Mouse (Mus musculus) heart, postnatal 0 days (tissue): ENCODE measurements around the gene Ptpn1. TPM values are rescaled to one million over a fixed set of nuclear protein-coding genes. Genes with fewer than 3 reads are reported as not detected.
A peak's percentile ranks its signal among the peaks of the same experiment; 100 is the strongest.

ENCODE experiments used
- ATAC-seq: fragments of 200-750 bp; cut with Nextera tagmentation; 2 replicates; pipeline ENCODE4 v1.8.0; 2017; ENCODE audit warnings: low read depth, moderate number of reproducible peaks, moderate library complexity; ENCODE audit not compliant: insufficient read depth
- DNase-seq: peaks from one replicate; pipeline ENCODE4 v3.0.0-alpha.2; 2016; ENCODE audit warnings: low spot score
- H3K27ac ChIP-seq: fragments of 300-500 bp; sonication (generic); 2 replicates; pipeline ENCODE4 v1.5.1; 2014; ENCODE audit warnings: low read depth, mild to moderate bottlenecking
- H3K27me3 ChIP-seq: fragments of 300-500 bp; sonication (generic); 2 replicates; pipeline ENCODE4 v1.6.1; 2014; ENCODE audit warnings: low read length, mixed read lengths; ENCODE audit not compliant: control insufficient read depth, insufficient read depth
- H3K36me3 ChIP-seq: fragments of 300-500 bp; sonication (generic); replicated peaks from 2 replicates; pipeline ENCODE4 v1.6.1; 2014; ENCODE audit warnings: low read length, mixed read lengths; ENCODE audit not compliant: control insufficient read depth, insufficient read depth
- H3K4me1 ChIP-seq: fragments of 300-500 bp; sonication (generic); 2 replicates; pipeline ENCODE4 v1.6.1; 2014; ENCODE audit warnings: antibody characterized with exemption; ENCODE audit not compliant: control insufficient read depth, insufficient read depth
- H3K4me2 ChIP-seq: fragments of 300-500 bp; sonication (generic); 2 replicates; pipeline ENCODE4 v1.6.1; 2014; ENCODE audit warnings: low read depth, mild to moderate bottlenecking, low read length, moderate library complexity
- H3K4me3 ChIP-seq: fragments of 300-500 bp; sonication (generic); 2 replicates; pipeline ENCODE4 v1.5.1; 2014; ENCODE audit warnings: low read depth, low read length
- H3K9ac ChIP-seq: fragments of 300-500 bp; sonication (generic); replicated peaks from 2 replicates; pipeline ENCODE4 v1.6.1; 2014; ENCODE audit warnings: low read depth, low read length, mixed read lengths
- H3K9me3 ChIP-seq: fragments of 300-500 bp; sonication (generic); replicated peaks from 2 replicates; pipeline ENCODE4 v1.6.1; 2016; ENCODE audit warnings: low read length; ENCODE audit not compliant: control insufficient read depth
- CTCF ChIP-seq: IDR thresholded peaks from 2 replicates; pipeline ENCODE4 v1.5.1; 2016; ENCODE audit warnings: antibody characterized with exemption, control low read depth, low read depth
- EP300 ChIP-seq: IDR thresholded peaks from 2 replicates; pipeline ENCODE4 v1.6.1; 2016; ENCODE audit warnings: antibody characterized with exemption, low read depth
- WGBS: fragments of 180-500 bp; shearing (Covaris S2); extraction: QIAGEN DNeasy Blood & Tissue Kit; methylation state at CpG from one replicate; pipeline ENCODE4 v1.1.7; 2014; 5-methylcytosine and 5-hydroxymethylcytosine counted together
- polyA plus RNA-seq: library from polyadenylated mRNA; unstranded; fragments of >200 nt; fragmentation: Nextera tagmentation; extraction: Ambion mirVana; gene quantifications from 2 replicates; pipeline ENCODE4 v1.2.1, GENCODE M21; 2015
- total RNA-seq: library from RNA; depleted of rRNA; stranded (reverse); fragments of >200 nt; gene quantifications from 2 replicates; pipeline ENCODE4 v1.2.3, GENCODE M21; 2014; ENCODE audit warnings: low replicate concordance

The Ptpn1 gene
- total and polyA plus RNA-seq, 2 experiments from 2014 or later: 22.0 to 37.9 TPM

- Histone ChIP-seq H3K4me1 (0 out of 2 replicates have a peak, but pooled peaks cover 2% of the 10 kb centered on the region), H3K4me2 (no peak overlapping the region), H3K27ac (no peak overlapping the region), H3K27me3 (no peaks in the 10 kb centered on the region), H3K9me3 (peaks cover 4% of the 10 kb centered on the region; the same call in 1 of the 2 replicates), H3K4me3 (no peak overlapping the region), H3K36me3 (no peaks in the 10 kb centered on the region), H3K9ac (no peak overlapping the region)
- DNase-seq: no peak
- WGBS: 42% methylated on average over 3 of the region's 3 CpGs
- TF ChIP-seq EP300 (no peak), CTCF (no peak)
- peak; percentile 27; the same call in 1 of the 2 replicates for ATAC-seq
Observed at GRCm38 (mm10) chr2:168005616-168006015, 73.8 kb downstream of the Ptpn1 start.

DNA sequence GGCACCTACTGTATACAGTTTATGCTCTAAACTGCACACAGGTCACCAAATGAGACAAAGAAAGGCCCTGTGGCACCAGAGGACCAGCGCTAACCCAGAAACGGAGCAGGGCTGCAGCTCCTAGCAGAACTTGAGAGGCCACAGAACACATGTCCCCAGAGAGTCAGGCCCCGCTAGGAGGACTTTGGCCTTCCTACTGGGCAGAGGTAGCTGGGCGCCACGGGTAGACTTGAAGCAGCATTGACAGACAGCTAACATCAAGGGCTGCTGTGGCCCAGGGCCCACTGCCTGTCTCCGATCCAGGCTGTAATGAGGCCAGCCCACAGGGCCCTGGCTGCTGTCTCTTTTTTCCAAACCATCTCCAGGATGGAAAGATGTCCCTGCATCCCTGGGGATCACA lies 74.6 kb downstream of the Ptpn1 start:
- Histone ChIP-seq H3K4me1 (0 out of 2 replicates have a peak, but pooled peaks cover 5% of the 10 kb centered on the region), H3K9ac (no peak overlapping the region), H3K36me3 (no peaks in the 10 kb centered on the region), H3K4me2 (no peak overlapping the region), H3K27me3 (no peaks in the 10 kb centered on the region), H3K9me3 (no peaks in the 10 kb centered on the region), H3K27ac (no peak overlapping the region), H3K4me3 (no peak overlapping the region)
- DNase-seq (no peak), ATAC-seq (no peak)
- WGBS: 71% methylated on average over 6 of the region's 6 CpGs
- TF ChIP-seq CTCF (no peak), EP300 (no peak)

- Histone ChIP-seq H3K4me2 (no peak overlapping the region), H3K36me3 (no peaks in the 10 kb centered on the region), H3K4me1 (0 out of 2 replicates have a peak, but pooled peaks cover 5% of the 10 kb centered on the region), H3K9me3 (no peaks in the 10 kb centered on the region), H3K9ac (no peak overlapping the region), H3K27ac (no peak overlapping the region), H3K27me3 (no peaks in the 10 kb centered on the region), H3K4me3 (no peak overlapping the region)
- TF ChIP-seq CTCF (no peak), EP300 (no peak)
- no peak for DNase-seq
- ATAC-seq: no peak
- WGBS: 94% methylated on average over 3 of the region's 3 CpGs
Observed at GRCm38 (mm10) chr2:168008132-168008531, 76.3 kb downstream of the Ptpn1 start.

GRCm38 (mm10) chr2:168009936-168010668 lies 78.2 kb downstream of the Ptpn1 start, which contains the start of gene Ripor3:
Ripor3 (minus strand) TSS chr2:168010618.
- DNase-seq: peak; percentile 79
- no peak within 1 kb of the TSS for H3K4me3 ChIP-seq
- no peaks in the 10 kb centered on the region for H3K36me3 ChIP-seq
- peak; percentile 75 for ATAC-seq
- H3K4me2 ChIP-seq: no peak within 1 kb of the TSS
- H3K9ac ChIP-seq: no peak within 1 kb of the TSS
- no peaks in the 10 kb centered on the region for H3K27me3 ChIP-seq
- 35% methylated on average over 9 of the region's 9 CpGs for WGBS
- H3K9me3 ChIP-seq: no peaks in the 10 kb centered on the region
- no peak for TF ChIP-seq EP300
- TF ChIP-seq CTCF: peak; percentile 75
- no peak within 1 kb of the TSS; the same call in 1 of the 2 replicates for H3K27ac ChIP-seq
- 0 out of 2 replicates have a peak, but pooled peaks cover 5% of the 10 kb centered on the region for H3K4me1 ChIP-seq

DNA sequence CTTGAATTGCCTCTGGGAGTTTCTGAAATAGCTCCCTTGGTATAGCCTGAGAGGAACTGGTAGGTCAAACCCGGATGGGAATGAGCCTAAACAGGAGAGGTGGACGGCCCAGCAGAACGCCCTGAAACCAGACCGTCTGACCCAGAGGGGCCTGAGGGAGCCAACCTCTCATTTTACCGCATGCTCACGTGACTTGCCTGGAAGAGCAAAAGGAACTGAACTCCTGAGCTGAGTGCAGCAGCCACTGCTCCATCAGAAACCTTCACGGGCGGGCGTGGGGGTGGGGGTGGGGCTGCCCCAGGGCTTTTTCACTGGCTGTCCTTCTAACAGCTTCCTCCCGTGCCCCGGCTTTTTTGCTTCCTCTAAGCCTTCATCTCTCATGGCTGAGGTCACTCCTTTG lies 79.0 kb downstream of the Ptpn1 start:
- no peak overlapping the region for H3K27ac ChIP-seq
- DNase-seq: no peak
- ATAC-seq: no peak

More for the DNA sequence above, 79.0 kb downstream of the Ptpn1 start:
- Histone ChIP-seq H3K36me3 (no peaks in the 10 kb centered on the region), H3K9me3 (no peaks in the 10 kb centered on the region), H3K4me3 (no peak overlapping the region), H3K9ac (no peak overlapping the region), H3K27me3 (no peaks in the 10 kb centered on the region), H3K4me2 (no peak overlapping the region), H3K4me1 (0 out of 2 replicates have a peak, but pooled peaks cover 5% of the 10 kb centered on the region)
- no peak for TF ChIP-seq EP300
- TF ChIP-seq CTCF: no peak
- WGBS: 39% methylated on average over 11 of the region's 11 CpGs
